Mouse (Mus musculus) B cell, adult 62 days (primary cell): Measurements from ENCODE around the gene Lmo1. TPM values are rescaled to one million over a fixed set of nuclear protein-coding genes. Genes with fewer than 3 reads are reported as not detected.

Experiments used
- total RNA-seq: library from RNA; stranded (reverse); gene quantifications from 4 replicates; pipeline ENCODE4 v1.2.4, GENCODE M21; 2023

Gene Lmo1
- total RNA-seq, result not detected in 4 replicates

DNA sequence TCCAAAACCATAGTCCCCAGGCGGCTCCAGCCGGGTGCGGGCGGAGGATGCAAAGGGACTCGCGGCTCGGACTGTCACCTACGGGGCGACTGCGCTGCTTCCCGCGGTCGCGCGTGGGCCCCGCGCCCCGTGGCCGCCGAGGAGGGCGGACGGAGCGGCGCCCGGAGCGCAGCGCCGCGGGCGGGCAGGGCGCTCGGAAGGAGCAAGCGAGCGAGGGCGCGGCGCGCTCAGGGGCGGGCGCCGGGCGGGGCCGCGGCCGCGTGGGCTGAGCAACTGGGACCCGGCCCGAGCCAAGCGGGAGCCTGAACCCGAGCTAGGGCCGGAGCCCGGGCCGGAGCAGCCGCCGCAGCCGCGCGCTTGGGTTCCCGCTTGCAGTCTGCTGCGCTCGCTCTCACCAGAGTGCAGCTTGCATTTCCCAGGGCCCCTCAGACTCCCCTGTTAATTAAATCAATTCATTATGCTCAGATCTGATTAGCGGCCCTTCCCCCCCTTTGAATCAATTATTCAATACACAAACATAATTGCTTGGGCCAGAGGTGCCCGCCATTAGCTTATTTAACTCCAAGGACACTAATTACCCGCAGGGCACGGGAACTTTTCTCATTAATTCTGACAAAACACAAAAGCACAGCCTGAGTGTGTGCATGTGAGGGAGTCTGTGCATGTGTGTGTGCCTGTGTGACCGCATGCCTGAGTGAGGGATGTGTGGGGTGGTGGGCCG lies at the start of gene Lmo1:
Gene Lmo1 (minus strand): TSS at position 259 of the 721 bp plus-strand sequence.

Other genes starting within 250 kb of the Lmo1 start
- gene Nlrp10, start 245.0 kb downstream of the Lmo1 start, total RNA-seq, result 3.3 to 5.3 TPM (median 4.7 TPM) in 4 replicates
- gene Eif3f, start 240.8 kb downstream of the Lmo1 start, total RNA-seq, result 241 to 271 TPM (median 255 TPM) in 4 replicates
- gene Tub, start 224.9 kb downstream of the Lmo1 start, total RNA-seq, result 2.7 to 4.5 TPM (median 4.1 TPM) in 4 replicates
- gene Ric3, start 91.9 kb downstream of the Lmo1 start, total RNA-seq, result 0.21 to 0.36 TPM (median 0.34 TPM) in 3 of 4 replicates, not detected in the other